Mouse (Mus musculus): ENCODE results near the gene Ptprb.

The Ptprb gene

DNA sequence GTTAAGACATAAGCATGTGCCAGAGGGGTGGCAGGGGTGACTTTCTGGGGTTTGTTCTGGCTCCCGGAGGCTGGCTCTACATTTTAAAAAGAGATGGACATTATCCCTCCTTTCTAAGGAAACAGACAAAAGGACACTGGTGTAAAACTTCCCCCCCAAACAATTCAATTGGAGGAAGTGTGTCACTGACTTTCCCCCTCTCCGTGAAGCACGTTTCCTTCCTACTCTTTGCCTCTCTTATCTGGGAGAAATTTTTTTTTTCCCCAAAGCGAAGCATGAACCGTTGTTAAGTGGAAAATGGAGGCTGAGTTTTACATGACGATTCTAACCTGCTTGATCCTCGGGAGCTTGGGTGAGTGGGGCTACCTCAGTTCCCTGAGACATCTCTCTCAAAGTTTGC lies at the start of gene Ptprb:
Gene Ptprb, plus strand, starts transcription at position 244 of the 400 bp plus-strand sequence.
- DNase-seq (ENCODE audit: inconsistent ontology term) = no peak

- no peak for DNase-seq (ENCODE audit: inconsistent ontology term)
These were observed 40.0 kb upstream of the Ptprb start for GRCm38 (mm10) chr10:116235299-116235698.

- DNase-seq (ENCODE audit: inconsistent ontology term) = no peak
These were observed 33.1 kb upstream of the Ptprb start for GRCm38 (mm10) chr10:116242200-116242599.

GRCm38 (mm10) chr10:116243373-116243772 lies 31.9 kb upstream of the Ptprb start:
- DNase-seq (ENCODE audit: inconsistent ontology term) = no peak

DNA sequence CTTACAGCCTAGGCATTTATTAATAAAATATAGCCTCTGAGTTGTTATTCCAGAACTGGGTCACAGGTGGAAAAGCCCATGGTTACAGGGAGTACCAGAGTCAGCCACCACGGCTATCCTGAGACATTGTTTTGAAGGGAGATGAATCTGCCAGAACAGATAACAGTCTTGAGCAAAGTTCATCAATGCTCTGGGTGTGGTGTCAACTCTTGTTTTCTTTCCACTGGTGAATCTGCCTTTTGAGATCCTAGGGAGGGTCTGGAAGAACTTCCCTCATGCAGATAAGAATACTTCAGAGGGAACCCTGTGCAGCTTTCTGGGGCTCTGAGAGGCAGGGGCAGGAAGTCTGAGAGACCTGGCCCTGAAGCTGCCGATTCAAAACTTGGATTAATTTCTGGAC lies 29.7 kb upstream of the Ptprb start:
- no peak for DNase-seq (ENCODE audit: inconsistent ontology term)

DNA sequence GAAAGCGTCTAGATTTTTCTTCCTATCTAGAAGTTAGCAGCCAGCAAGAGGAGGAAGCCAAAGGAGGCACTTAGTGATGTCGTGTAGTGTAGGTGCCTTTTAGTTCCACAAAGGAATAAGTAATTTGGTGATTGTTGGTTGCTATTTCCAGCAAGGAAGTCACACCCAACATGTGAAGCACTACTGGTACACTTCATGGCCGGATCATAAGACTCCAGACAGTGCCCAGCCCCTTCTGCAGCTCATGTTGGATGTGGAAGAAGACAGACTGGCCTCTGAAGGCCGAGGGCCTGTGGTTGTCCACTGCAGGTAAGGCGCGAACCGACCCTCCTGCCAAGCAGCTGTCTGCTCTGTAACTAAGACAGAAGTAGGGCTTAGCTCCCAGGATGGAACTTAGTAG lies 22.7 kb upstream of the Ptprb start:
- no peak for DNase-seq (ENCODE audit: inconsistent ontology term)

DNA sequence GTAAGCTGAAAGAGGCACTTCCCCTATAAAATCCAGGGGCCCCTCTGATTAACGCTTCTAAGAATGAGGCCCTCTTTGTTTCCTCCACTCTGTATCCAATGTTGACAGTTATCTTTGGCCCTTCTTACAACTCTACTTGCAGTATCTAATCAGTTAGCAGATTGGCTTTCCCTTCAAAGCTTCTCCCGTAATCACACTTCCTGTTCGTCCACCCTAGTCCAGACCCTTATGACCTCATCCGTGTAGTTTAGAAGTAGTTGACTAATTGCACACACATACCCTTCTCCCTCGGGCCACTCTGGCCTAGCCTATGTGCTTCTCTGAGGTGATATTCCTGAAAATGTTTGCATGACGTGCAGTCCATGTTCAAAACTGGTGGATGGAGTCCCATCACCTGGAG lies 21.4 kb upstream of the Ptprb start:
- no peak for DNase-seq (ENCODE audit: inconsistent ontology term)

- no peak for DNase-seq (ENCODE audit: inconsistent ontology term)
These were observed 16.0 kb upstream of the Ptprb start for GRCm38 (mm10) chr10:116259298-116259697.

DNA sequence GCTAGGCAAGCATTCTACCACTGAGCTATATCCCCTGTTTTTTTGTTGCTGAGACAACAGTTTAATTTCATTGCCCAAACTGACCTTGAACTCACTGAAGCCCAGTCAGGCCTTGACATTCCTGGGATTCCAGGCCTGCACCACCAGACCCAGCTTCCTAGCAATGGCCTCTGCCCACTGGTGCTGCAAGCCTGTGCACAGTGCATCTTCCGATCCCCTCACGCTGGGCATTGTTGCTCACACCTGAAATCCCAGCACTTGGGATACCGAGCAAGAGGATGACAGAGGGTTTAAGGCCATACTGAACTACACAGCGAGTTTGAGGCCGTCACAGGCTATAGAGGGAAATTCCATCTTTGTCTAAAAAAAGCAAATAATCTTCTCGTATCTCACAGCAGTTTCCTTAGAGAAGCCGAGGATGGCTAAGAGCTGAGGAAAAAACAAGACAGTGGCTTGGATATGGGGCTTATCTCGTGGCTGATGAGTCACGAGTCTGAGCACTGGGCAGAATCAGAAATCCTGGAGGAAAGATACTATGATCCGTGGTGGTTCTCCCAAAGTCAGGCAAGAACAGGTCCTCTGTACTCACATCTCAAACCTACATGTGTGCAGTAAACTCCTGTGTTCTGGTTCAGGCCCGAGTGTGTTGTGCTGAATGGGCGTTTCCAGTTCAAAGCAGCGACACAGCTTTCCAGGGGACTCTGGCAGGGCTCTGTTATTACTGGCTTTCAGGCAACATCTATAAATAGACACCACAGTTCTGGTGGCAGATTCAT lies 14.5 kb upstream of the Ptprb start:
- peak; percentile 35 for DNase-seq (ENCODE audit: inconsistent ontology term)

- no peak for DNase-seq (ENCODE audit: inconsistent ontology term)
These were observed 13.8 kb upstream of the Ptprb start for GRCm38 (mm10) chr10:116261559-116261958.

GRCm38 (mm10) chr10:116264521-116264920 lies 10.8 kb upstream of the Ptprb start:
- no peak for DNase-seq (ENCODE audit: inconsistent ontology term)

- peak; percentile 81 for DNase-seq (ENCODE audit: inconsistent ontology term)
These were observed 8.5 kb upstream of the Ptprb start for GRCm38 (mm10) chr10:116266561-116267433.

GRCm38 (mm10) chr10:116267434-116267822 lies 7.9 kb upstream of the Ptprb start:
- peak; percentile 26 for DNase-seq (ENCODE audit: inconsistent ontology term)

- peak; percentile 32 for DNase-seq (ENCODE audit: inconsistent ontology term)
These were observed 7.0 kb upstream of the Ptprb start for GRCm38 (mm10) chr10:116268343-116268742.

DNA sequence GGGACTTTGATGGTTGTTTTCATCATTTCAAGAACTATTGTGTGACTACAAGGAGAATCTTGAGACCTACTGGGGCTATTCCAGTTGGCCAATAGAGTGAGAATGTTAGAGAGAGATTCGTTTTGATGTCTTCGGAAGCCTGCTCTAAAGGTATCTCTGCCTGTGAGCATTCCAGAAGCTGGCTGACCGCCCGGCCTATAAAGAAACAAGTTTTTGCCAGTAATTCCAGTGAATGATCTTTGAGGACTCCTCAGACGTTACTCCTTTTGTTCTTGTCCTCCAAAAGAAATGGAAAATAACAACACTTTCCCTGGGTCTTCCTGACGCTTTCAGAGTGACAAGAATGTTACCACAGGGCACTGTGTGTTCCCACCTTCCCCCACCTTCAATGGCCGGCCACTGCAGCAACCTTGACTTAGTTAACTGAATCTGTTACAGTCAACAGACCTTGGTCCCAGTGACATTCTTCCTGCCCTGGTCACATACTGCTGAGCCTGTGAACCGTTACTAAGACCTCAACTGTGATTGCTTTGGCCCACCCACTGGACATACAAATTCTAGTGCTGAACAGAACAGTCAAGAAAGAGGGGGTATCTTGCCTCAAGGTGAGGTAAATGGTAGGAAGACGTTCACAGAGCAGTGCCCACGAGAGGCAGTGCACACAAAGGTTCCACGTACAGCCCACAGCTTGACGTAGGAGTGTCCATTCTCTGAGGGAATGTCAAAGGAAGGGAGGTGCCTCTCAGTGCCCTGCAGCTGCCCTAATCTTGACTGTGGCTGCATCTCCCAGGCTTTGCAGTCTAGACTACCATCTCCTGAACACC lies 4.5 kb upstream of the Ptprb start:
- DNase-seq (ENCODE audit: inconsistent ontology term) = no peak

DNA sequence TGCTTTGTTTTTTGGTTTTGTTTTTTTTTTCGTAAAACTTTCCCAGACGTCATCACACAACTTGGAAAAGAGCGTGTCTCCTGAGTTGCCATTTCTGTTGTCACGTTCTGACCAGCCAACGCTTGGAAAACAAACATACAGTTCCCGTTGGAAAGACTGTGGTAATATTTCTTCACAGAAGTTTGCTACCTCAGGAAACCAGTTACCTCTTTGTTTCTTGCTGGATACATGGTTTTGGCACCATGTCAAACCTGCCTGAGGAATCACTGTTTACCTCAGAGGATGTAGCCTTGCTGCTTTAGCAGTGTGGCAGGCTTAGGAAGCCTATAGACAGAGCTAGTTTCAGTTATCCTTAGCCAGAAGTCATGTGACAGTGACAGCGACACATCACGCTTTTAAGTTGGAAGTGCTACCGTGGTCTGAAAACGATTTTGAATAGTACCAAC lies 3.8 kb upstream of the Ptprb start:
- DNase-seq (ENCODE audit: inconsistent ontology term) = no peak

DNA sequence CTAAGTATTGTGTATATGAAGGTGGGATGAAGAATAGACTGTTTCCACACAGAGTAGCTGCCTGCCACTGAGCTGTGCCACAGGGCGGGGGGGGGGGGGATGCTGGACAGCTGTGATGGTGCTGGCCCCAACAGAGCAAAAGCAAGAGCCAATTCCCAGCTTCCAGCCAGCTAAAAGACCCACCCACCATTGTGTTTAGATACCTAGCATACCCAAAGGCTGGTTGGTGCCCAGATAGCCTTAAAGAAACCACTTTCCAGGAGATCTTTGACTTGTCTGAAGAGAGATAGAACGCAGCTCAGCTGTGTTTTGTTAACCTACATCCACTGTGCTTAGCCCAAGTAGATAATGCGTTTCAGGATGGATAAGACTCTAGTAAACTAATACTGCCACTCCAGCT lies 3.2 kb upstream of the Ptprb start:
- DNase-seq (ENCODE audit: inconsistent ontology term) = no peak

- DNase-seq (ENCODE audit: inconsistent ontology term) = no peak
These were observed 11.5 kb downstream of the Ptprb start for GRCm38 (mm10) chr10:116286697-116287344.

DNA sequence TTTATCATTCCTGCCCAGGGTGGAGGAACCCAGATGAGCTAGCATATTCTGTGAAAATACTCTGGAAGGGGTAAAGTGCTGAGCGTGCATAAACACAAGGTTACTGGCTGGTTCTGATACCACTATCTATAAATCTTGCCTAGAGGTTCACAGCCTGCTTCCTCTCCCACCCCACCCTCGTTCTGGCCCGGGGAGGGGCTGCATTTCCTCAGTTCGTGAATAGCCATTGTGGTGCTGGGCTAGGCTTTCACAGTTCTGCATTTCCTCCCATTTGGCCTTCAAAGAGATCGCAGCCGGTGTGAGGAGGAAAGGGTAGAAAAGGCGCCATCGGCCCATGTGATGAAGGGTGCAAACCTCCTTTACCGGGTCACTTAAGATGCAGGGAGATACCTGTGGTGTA lies 12.8 kb downstream of the Ptprb start:
- no peak for DNase-seq (ENCODE audit: inconsistent ontology term)

DNA sequence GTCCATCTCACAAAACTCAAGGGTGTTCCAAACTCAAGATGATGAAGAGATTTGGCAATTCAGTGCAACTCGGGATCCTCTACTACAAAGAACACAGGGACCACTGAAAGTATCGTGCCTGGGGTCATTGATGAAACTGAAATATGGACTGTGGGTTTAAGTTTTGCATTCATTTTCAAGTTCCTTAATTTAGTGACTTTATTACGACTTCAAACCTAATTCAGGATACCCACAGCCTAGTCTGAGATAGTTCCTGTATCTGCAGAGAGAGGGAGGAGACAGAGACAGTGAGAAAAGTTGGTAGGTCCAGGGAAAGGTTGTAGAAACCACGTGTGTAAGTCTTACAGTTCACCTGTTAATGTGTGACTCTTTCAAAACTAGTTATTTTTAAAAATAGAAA lies 15.2 kb downstream of the Ptprb start:
- DNase-seq (ENCODE audit: inconsistent ontology term) = no peak

- no peak for DNase-seq (ENCODE audit: inconsistent ontology term)
These were observed 15.9 kb downstream of the Ptprb start for GRCm38 (mm10) chr10:116291153-116291755.

Data from Muller cell, postnatal 12 days (primary cell).